Mouse (Mus musculus) spleen, postnatal 10 days (tissue): ENCODE data around the gene Tor1aip1.
A peak's percentile ranks its signal among the peaks of the same experiment; 100 is the strongest.

ENCODE experiments used
- DNase-seq, 2 experiments: peaks; one replicate each; pipeline ENCODE4 v3.0.0; 2021 to 2022; ENCODE audit warnings: low spot score in 2 of 2

The Tor1aip1 gene

DNA sequence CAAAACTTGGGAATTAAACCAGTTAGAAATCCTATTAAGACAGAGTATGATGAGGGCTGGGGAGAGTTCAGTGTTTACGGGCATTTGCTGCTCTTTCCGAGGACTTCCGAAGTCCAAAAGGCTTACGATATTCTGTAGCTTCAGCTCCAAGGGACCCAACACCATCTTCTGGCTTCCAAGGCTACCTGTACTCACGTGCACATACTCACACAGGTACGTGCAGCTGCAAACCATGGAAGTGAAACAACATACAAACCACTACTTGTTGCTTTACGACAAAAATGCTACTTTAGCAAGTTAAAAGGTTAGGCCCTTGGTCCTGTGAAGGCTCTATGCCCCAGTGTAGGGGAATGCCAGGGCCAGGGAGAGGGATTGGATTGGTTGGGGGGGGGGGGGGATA is 2.4 kb downstream of the Tor1aip1 start:
- no peak for DNase-seq

GRCm38 (mm10) chr1:156028340-156028975 is 7.8 kb downstream of the Tor1aip1 start:
- no peak for DNase-seq

DNA sequence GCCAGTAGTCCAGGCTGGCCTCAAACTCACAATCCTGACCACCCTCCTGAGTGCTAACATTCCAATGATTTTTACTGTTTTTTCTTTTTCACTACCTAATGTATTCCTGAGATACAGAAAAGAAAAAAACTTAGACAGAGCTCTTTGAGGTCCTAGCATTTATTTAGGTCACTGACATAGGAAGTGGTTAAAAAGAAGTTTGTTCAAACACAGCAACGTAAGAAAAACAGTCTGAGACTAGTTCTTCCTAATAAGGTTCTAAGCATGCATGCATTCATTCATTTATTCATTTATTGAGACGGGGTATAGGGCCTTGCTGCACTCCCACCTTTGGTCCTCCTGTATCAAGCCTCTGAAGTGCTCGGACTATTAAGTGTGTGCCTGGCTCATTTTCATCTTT is 8.4 kb downstream of the Tor1aip1 start:
- DNase-seq = no peak

GRCm38 (mm10) chr1:156024831-156025503 is 11.3 kb downstream of the Tor1aip1 start:
- DNase-seq = no peak

DNA sequence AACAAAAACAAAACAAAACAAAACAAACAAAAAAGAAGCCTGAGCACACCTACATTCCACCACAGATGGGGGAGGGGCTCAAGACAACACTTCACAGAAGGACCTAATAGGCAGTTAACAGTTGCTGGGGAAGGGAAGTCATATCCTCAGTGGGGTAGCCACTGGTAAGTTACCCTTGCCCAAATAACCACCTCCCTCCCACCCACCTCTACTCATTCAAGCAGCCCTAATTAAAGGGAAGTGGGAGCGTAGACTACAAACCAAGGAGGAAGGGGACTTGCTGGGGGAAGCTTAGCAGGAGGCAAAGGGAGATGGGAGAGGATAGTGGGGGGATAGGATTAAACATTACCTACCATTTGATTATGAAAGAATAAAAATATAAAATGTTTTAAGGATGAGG is 15.9 kb downstream of the Tor1aip1 start:
- DNase-seq = no peak

- DNase-seq = no peak
Measured at GRCm38 (mm10) chr1:156019800-156020199, 16.5 kb downstream of the Tor1aip1 start.

GRCm38 (mm10) chr1:156009003-156009402 is 27.3 kb downstream of the Tor1aip1 start:
- DNase-seq = no peak

DNA sequence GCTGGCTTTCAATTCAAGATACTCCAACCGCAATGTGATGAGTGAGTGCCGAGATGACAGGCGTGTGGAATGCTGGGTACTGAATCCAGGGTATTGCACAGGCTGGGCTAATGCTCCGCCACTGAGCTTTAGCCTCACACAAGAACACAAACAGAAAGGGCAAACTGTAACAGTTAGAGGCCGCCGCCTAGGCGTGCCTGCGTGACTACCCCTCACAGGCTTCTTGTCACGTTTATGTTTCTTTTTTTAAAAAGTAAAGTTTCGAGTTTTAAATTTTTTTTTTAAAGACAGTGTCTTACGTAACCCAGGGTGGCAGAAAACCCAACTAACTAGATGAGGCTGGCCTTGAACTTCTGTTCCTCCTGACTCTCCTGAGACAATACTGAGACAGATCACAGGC is 30.4 kb downstream of the Tor1aip1 start:
- DNase-seq = no peak

- DNase-seq = no peak
Measured at GRCm38 (mm10) chr1:156003201-156003935, 32.9 kb downstream of the Tor1aip1 start.

DNA sequence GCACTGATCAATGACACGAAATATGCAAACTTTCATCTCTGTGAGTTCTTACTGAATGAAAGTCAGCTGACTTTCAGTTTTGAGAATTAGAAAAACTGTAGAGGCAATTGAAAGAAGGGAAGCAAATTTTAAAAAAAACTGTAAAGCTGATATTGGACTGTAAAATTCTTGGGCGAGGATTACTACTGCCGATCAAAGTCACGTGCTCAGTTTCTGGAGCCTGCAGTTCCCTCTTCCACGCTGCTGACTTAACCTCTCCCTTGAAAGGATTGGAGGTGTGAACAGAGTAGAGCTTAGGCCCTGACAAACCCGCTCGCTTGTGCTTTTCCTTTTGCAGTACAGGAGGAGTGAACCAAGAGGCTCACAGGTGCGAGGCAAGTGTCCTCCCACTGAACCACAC is 33.9 kb downstream of the Tor1aip1 start:
- no peak for DNase-seq

DNA sequence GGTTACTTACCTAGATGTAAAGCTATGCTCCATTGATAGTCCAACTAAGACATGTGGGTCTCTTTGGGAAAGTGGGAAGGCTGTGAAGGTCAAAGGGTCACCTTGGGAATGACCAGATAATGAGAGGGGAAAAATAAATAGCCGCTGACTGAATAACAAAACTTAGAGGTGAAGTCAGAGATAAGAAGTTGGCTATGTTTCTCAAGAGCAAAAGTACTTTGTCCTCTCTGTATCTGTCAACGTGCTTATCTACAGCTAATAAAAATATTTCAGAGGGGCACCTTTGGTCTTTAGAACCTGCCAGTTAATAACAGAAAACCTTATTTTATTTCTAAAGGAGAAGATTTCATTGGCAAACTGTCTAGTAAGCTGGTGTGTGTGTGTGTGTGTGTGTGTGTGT is 40.7 kb downstream of the Tor1aip1 start:
- DNase-seq = no peak

GRCm38 (mm10) chr1:155994524-155994923 is 41.8 kb downstream of the Tor1aip1 start:
- DNase-seq = no peak

DNA sequence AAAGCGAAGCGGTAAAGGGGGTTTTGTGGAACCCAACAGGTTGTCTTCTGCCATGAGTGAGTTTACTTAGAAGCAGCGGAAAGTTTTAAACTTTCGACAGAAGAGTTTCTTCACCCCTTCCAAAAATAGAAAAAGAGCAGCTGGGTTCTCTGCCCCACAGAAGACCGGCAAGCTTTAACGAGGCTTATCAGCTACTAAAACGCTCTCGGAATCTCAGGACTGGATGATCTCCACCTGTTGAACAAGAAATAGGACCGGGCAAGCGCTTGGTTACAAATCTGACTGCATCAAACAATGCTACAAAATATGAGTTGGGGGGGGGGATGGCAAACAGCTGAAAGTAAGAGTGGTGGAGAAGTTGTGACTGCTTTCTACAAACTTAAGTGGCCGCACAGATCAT is 45.9 kb downstream of the Tor1aip1 start:
- no peak for DNase-seq

DNA sequence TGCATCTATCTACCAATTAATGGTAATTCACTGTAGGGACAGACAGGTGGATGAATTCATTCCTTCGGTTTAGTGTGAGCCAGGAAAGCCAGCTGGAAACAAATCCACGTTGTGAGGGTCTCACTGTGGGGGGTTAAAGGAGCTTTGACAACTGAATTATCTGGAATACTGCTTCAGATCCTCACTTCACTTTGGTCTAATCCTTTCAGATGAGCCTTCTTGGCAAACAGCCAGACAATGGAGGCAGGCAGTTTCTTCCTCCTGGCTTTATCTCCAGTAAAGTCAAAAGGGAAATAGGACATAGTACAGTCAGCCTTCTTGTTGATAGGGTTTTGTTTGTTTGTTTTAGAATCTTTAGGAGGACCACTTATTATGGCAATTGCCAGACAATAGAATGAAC is 46.9 kb downstream of the Tor1aip1 start:
- no peak for DNase-seq

GRCm38 (mm10) chr1:155987625-155988024 is 48.7 kb downstream of the Tor1aip1 start:
- no peak for DNase-seq

DNA sequence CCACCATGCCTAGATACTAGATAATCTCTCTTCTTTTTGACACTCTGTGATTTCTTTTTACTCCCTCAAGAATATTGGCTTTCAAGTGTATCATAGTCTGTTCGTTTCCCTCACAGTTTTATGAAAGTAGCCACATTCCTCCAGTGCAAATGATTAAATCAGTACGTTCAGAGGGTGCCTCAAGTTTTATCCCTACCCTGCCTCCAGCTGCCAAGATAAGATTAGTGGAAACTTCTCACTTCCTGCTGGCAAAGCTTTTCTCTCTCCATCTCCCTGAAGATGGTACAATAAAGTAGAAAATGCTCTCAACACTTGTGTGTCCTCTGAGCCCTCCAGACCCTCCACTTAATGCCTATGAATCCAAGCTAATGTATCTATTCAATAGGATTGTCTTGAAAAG is 61.3 kb downstream of the Tor1aip1 start:
- no peak for DNase-seq

DNA sequence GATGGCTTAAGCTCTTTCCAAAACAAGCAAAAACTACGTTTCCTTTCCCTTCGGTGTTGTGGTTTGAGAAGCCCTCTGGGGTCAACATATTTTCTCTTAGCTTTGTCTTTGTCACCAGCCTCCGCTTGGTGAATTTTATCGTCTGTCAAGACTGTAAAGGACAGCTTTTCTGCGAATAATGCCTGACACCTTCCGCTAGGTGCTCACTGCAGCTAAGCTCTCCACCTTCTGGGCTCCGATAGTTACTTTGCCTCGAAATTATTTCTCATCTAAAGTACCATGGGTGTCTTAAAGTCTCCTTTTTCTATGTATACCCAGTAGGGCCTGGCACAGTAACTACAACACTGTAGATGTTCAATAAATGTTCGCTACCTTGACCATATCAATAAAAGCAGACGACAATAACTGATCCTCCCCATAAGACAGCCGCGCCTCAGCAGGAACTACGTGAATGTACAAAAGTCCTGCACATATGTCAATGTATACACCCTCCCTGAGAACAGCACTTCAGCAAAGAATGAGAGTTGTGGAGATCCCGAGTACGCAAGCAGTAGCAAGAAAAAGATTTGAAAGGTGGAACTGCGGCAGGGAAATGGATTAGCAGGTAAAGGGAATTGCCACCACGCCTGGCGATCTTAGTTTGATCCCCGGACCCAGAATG is 62.4 kb downstream of the Tor1aip1 start:
- peak; percentile 36 to 53 for DNase-seq

DNA sequence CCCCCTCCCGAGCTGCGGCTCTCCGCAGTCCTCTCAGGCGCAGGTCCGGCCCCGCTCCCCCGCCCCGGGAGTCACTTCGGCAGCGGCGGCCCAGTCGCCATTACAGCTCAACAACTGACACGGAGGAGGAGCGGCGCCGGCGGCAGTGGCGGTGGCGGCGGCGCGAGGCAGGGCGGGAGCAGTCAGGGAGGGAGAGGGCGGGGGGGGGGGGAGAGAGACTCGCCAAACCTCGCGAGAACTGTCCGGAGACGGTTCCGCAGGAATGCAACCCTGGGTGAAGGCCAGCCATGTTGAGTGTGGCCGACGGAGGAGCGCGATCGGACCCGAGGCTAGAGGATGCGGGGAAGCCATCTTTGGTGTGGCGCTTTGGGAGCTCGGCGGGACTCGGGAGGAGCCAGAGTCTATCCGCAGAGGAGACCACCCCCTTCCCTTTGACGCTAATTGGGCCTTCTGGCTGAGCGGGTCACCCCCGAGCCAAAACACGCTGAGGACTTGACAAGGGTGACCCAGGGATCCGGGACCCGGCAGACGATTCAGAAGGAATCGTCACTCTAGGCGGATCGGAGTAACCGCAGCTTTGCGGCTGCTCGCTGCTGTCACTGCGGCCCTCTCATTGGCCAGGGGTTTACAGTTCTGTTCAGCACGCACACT is 63.1 kb downstream of the Tor1aip1 start, which contains the start of gene Cep350:
Gene Cep350 (minus strand): TSS at position 188 of the 651 bp plus-strand sequence.
- peak; percentile 93 to 97 for DNase-seq

- peak in 1 of 2 experiments; percentile 91 for DNase-seq
Measured at GRCm38 (mm10) chr1:155972146-155973067, 63.9 kb downstream of the Tor1aip1 start.
